Mouse (Mus musculus) left cerebral cortex, postnatal 36 days (tissue): Measurements from ENCODE around the gene Akap1. TPM values are rescaled to one million over a fixed set of nuclear protein-coding genes. Genes with fewer than 3 reads are reported as not detected.

Experiments used
- DNase-seq, 2 experiments: peaks; one replicate each; pipeline ENCODE4 v3.0.0; 2021 to 2022; ENCODE audit warnings: low spot score in 2 of 2, mixed read lengths in 1 of 2
- intact Hi-C: fragments of 180-260 bp; cut with DNase I; formaldehyde crosslinking; loops from one replicate; pipeline ENCODE4 v1.15.1; 2025
- total RNA-seq, 2 experiments: library from RNA; stranded (reverse); gene quantifications; 2 replicates each; pipeline ENCODE4 v1.2.3; 2021

Akap1 gene
- total RNA-seq, 2 experiments from 2014 or later: 41.6 to 43.1 TPM

DNA sequence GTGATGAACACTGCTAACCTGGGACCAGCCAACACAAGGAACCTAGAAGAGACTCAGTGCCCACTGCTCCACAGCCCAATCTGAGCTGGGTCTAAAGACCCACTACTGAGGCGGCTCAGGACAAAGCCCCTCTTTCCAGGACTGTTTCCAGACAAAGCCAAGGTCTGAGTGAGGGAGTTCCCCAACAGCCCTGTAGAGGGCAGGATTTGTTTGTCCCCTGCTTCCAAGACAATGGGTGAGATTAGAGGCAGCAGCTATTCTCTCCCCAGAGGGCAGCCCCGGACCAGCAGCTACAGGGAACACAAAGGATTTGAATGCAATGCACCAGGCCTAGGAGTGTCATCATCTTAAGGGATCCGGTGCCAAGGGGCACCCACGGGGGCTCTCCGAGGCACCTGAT, 15.8 kb downstream of the Akap1 start:
- intact Hi-C loops: no loop called here
- DNase-seq: no peak

DNA sequence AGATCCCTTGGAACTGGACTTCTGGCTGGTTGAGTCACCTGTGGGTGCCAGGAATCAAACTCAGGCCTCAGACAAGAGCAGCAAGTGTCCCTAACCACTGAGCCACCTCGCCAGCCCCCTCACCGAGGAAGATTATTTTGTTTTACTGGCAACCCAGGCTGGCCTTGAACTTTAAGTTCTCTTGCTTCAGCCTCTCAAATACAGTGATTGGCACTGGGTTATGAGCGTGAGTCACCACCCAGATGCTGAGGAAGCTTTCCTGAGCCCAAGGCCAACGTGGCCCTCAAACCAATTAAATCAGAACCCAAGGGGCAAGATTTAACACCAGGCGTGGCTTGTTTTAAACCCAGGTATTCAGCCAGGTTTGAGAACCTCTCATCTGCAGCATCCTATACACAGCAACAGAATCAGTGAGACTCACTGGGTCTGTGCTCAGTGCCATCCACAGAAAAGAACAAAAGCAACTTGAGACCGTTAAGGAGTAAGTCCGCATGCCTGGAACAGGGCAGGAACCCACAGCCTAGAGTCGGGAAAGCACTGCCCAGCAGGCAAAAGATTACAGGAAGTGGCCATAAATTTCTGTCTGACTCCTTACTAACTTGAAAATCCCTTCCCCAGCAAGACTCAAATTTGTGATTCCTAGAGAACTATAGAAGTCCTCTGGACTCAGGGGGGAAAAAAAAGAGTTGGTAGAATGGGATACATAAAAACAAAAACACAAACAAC, 16.9 kb downstream of the Akap1 start:
- no peak for DNase-seq
- intact Hi-C loops: no loop called here

DNA sequence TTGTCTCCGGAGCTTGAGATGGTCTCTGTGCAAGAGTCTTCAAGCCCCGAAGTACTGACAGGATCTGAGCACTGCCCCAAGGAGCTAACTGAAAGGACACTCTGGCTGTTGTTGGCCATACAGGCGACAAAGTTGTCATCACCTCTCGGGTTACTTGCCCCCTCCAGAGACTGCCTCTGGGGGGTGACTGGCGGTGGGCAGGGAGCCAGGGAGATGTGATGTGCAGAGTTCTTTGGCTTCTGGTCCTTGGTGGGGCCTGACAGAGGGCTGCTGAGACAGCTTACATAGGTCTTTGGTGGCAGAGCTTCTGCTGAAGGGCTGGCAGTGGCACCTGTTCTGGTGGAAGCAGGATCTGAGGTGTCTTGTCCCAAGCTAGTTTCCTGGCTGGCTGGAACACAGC, 20.0 kb downstream of the Akap1 start:
- intact Hi-C loops: no loop called here
- DNase-seq: no peak

DNA sequence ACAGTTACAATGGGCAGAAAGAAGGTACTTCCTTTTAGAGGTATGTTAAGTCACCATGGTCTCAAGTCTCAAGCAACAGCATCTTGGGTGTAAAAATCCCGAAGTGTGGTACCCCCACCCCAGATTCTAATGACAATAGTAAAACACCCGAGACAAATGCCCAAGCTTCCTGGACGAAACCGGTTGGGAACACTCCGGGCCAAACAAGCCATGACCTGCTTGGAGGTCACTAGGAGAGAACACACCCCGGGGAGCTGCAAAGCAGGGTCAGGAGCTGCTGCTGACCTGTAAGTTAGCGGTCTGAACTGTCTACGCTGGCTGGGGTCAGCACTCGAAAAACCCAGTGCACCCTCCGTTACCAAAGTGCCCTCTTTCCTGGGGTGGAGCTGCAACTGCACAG, 21.1 kb downstream of the Akap1 start:
- DNase-seq: no peak
- intact Hi-C loops: no loop called here

DNA sequence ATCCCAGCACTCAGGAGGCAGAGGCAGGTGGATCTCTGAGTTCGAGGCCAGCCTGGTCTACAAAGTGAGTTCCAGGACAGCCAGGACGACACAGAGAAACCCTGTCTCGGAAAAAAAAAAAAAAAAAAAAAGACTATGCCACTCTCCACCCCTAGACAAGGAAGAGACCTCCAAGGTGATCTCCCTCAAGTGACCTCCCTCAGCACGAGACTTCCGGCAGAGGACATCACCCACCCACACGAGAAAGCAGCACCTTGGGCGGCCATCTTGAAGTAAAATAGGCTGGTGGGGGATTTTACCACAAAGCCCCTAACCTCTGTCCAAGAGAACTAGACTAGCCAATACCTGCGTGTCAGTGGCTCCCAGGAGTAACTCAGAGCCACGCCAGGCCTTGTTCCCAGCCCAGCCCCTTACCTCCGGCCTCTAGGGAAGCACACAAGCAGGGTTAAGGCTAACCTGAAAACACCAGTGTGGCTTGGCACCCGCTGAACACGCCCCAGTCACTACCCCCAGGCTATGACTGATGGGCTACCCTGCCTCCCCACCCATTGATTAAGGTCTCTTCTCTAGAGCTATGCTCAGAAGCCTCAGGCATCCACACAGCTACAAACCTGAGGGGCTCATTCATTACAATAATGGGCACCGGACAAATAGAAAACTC, 21.9 kb downstream of the Akap1 start:
- no peak for DNase-seq
- intact Hi-C loops: no loop called here

DNA sequence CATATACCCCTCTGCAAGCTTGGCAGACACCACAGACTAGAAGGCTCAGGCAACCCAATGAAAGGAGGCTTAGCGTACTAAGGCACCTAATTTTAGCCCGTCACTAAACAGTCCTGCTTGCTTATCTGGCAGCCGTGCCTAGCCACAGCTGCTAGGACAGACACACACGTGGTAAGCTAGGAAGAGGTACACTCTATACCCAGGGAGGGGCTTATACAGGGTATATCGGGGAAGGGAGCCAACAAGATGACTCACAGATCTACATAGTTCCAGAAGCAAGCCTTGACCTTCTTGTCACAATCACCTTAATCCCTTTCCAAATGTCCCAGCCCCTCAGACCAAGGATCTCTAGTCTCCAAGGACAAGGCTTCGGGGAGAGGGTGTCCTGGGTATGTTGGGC, 23.0 kb downstream of the Akap1 start:
- intact Hi-C loops: no loop called here
- no peak for DNase-seq

DNA sequence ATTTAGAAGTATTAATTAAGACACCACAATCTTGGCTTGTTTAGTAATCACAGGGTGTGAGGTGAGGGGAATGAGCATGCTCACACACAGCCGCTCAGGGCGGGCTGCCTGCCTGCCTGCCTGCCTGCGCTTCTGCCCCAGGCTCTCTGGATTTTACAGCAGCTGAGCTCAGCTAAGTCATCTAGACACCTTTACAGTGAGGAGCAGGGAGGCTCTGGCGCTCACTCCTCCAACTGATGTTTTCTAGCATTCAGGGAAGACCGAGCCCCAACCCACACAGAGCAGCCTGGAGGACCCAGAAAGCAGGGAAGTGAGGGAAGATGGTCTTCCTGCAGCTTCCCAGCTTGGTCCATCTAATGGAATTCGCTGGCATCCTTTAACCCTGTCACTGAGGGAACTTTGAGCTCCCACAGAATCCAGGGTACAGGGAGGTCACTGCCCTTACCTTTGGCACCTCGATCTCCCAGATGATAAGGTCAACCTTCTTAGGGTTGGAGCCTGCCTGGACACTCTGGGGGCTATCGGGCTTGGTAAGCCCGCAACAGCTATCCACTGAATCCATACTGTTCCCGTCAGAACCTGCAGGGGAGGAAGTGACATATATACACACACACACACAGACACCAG, 23.5 kb downstream of the Akap1 start:
- no peak for DNase-seq
- intact Hi-C loops: no loop called here

DNA sequence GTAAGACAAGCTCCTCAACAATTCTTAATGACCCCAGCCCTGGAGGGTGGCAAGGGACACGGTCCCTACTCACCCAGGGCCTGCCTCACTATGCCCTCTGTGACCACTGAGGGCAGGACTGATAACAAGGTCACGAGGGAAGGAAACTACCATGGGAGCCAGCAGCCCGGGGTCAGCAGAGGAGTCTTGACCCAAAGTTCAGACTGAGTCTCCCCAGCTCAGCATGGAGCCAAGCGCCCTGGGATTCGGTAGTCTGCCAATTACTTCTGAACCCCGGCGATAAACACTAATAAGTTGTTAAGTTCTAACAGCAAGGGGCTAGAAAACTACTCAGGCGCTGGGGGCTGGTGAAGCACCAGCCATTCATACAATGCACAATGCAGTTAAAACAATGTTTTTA, 24.1 kb downstream of the Akap1 start:
- DNase-seq: no peak
- intact Hi-C loops: no loop called here

DNA sequence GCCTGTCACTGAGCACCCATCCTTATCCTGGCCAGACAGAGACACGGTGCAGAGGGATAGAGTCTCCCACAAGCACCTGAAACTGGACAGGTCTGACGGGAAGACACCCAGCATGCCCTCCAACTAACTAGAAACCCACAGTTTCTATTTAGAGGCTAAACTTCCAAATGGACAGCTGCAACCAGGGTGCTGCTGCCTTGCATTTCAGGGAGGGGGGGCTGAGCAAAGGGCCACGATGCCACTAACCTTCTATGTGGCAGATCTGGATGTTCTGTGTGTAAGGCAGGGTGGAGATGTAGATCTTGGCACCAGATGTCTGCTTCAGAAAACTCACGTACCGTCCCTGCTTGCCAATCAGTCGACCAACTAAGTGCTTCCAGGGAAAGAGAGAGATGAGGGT, 25.0 kb downstream of the Akap1 start:
- DNase-seq: no peak
- intact Hi-C loops: no loop called here

DNA sequence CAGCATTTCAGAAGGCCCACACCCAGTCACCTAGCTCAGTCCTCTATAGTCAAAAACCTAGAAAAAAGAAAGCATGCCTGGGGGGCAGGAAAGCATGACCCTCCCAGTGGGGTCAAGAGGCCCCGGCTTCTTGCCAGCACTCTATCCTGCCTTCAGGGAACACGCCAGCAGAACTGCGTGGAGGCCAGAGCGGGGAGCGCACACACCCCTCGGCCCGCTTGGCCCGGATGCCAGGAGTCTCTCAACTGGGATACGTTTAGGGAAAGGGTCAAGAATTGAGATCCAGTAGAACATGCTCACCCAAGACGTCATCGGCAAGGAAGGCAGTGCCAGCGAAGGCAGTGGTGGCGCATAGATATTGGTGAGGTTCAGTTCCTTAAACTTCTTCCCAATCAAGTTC, 25.8 kb downstream of the Akap1 start:
- intact Hi-C loops: no loop called here
- no peak for DNase-seq

DNA sequence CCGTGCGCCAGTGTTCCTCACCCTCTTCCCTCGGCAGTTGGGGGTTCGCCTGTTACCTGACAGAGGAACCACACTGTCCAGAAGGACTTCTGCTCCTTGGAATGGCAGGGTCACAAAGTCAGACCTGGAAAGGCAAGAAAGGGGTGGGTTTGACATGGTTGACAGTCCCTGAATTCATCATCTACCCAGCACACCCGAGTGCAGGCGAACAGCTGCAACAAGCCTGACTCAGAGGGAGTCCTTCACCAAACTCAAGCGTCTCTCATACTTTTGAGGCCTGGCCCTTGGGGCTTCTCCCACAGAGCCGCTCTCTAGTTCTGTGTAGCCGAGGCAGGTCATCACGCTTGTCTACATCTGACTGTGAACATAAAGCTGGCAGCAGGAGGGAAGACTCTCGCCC, 29.8 kb downstream of the Akap1 start:
- intact Hi-C loops: no loop called here
- DNase-seq: no peak

DNA sequence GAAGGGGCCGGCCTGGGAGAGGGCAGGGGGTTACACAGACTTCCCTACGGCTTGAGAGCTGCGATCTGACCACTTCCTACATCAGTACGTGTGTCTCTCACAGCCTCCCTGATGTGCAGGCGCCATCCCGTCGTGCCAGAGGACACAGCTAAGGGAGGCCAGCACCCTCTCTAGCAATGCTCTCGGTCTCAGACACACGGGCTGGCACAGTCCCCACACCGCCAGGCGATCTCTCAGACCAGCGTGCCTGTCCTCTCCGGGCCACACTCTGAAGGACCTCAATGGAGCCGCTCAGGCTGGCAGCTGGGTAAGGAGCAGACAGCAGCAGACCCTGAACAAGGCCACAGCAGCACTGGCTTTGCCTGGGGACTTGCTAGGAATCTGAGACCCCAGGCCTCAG, 30.3 kb downstream of the Akap1 start:
- intact Hi-C loops: no loop called here

DNA sequence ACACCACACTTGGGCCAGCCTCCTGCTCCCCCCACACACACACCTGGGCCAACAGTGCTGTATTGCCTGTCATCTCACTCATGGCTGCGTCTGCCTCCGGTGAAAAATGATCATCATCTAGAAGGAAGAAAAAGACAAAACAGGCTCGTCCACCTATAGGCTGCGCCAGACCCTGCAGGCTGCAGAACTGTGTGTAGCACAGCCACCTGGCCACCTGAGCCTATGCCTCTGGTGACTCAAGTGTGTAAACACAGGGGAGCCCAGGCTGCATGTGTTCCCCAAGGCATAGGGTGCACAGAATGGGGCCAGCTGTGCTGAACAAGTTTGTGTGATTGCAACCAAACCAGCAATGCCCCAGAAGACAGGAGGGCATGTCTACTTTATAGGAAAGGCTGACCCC, 31.3 kb downstream of the Akap1 start:
- no peak for DNase-seq
- intact Hi-C loops: no loop called here

More for the DNA sequence above, 30.3 kb downstream of the Akap1 start:
- no peak for DNase-seq

DNA sequence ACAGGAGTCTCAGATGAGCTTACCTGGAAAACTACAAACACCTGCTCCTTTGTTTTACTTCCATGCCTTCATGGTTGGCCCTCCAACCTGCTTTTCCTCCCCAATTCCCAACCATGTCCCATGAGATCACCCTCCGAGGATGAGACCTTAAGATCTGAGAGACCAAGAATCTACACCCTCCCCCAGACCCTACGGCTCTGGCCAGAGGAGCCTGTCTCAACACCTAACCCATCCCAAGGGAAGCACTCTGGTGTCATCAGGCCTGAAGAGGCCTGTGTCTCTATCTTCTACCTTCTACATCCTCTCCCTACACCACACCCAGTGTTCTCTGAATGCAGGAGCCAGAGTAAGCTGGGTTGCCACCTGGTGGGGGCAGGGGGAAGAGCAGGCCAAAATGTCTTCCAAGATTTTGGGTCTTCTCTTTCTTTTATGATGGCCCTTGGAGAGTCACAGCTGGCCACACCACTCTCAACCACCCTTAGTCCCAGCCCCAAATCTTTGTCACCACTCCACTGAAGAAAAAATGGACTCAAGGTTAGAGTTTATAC, 34.1 kb downstream of the Akap1 start:
- intact Hi-C loops: no loop called here
- DNase-seq: no peak

DNA sequence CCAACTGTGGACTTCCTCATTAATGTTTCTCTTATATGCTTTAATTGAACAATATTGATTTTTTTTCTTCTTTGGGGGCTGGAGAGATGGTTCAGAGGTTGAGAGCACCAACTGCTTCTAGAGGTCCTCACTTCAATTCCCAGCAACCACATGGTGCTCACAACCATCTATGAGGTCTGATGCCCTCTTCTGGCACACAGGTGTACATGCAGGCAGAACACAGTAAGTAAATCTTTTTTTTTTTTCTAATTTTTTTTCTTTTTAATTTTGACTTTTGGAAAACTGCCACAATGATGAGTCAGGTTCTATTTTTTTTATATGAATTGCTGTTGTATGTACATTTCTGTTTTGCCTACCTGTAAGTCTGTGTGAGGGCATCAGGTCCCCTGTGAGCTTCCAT, 35.9 kb downstream of the Akap1 start:
- intact Hi-C loops: loop anchor here (10.0 kb wide), 1 partner anchor 764 kb away; the partner anchor contains the start of gene Vezf1
- DNase-seq: no peak

DNA sequence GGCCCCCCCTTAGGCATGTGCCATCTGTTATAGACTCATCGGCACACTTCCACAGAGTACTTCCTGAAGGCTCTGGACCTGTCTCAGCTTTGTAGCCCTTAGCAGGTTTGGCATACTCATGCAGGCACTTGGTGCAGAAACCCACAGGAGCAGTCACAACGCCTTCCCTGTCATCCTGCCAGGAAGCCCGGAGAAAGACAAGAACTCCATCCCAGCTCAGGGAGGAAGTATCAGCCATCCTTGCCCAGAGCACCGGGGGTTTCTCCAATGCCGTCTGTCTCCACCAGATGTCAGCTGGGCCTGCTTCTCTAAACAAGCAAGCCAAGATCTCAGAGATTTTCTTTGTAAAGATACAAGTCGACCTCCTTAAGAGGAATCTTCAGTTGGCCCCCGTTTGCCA, 38.5 kb downstream of the Akap1 start:
- DNase-seq: no peak
- intact Hi-C loops: loop anchor here (10.0 kb wide), 1 partner anchor 761 kb away; the partner anchor contains the start of gene Vezf1

DNA sequence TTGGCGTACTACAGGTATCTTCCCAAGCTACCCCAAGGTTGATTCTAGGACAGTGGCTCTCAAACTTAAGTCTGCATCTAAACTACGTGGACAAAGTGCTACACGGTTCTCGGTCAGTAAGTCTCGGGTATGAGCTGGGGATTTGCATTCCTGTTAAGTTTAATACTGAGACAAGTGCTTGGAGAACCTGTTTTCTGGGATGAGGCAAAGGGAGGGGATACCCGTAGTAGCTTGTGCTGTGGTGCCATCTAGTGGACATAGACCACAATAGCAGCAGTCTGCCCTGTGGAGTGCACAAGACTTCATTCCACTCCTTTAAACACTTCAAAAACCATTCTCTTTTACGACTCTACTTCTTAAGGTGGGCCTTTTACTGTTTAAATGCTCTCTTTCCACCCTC, 41.4 kb downstream of the Akap1 start:
- DNase-seq: peak; percentile 57 to 74
- intact Hi-C loops: loop anchor here (2.0 to 10.0 kb wide), 5 partner anchors 96 to 856 kb away; partner anchors contain the start of gene Vezf1

DNA sequence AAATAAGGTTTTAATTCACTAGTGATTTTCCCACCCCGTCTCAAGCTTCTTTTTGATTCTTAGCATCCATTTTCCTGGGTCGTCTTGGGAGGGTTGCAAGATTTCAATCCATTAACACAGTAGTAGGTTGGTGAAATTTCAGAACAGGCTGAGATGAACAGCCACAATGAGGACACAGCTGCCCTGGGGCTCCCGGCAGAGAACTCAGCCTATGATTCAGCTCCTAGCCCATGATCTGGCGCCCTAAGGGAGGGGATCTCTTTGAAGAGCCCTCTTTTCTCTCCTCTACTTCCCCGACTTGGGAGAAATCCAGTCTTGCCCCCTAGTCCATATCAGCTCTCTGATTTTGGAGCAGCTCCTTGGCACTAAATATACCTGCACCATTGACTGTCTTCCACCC, 41.9 kb downstream of the Akap1 start:
- intact Hi-C loops: loop anchor here (2.0 to 10.0 kb wide), 5 partner anchors 95 to 855 kb away; partner anchors contain the start of gene Vezf1
- no peak for DNase-seq

DNA sequence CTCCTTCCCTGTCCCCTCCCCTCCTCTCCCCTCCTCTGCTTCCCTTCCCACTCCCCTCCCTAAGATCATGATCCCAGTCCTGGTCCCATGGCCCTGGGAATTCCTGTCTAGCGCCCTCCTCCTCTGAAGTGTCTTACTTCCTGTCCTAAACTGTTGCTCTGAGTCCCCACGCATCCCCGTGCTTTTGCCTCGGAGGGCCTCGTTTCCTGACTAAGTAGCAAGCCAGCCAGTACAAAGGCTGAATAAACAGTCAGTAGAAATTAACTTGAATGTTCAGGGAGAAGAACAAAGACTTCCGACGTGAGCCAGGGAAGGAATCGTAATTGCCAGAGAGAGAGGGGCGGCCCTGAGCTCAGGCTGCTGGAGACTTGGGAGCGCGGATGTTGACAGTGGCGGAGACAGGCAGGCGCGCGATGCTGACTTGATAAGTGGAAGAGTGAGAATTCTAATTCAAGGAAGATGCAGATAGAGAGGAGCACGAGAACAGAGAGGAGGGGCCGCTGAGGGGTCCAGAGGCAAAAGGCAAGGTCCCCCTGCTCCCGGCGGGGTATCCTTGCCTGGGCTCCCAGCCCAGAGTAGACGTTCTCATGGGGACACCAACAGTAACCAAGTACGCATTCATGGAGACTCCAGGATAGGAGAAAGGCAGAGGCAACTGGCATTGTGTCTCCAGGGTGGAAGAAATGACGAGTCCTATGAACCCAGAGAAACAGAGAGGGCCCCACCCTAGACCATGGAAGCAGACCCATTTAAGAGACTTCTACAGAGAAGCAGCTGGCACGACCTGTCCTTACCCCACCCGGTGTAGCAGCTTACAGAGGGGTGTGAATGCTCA, 43.4 kb downstream of the Akap1 start:
- no peak for DNase-seq
- intact Hi-C loops: loop anchor here (5.0 to 10.0 kb wide), 3 partner anchors 94 to 854 kb away; partner anchors contain the start of gene Vezf1

DNA sequence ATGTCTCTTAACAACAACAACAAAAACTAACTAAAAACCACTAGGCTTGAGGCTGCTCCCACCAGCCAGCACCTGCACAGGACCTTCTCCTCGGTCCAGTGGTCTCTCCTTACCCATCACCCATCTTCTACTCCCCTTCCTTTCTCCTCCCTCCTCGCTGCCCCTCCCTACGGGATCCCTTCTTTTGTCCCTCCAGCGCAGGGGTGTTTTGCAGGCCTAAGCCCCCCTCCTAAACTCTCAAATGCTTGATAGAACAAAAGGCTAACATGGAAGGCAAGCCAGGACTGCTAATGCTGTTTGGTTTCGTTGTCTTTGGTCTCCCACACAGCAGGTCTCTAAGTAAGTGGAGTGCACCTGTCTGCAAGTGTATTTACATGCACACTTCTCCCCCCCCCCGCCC, 44.1 kb downstream of the Akap1 start:
- DNase-seq: no peak
- intact Hi-C loops: loop anchor here (5.0 to 10.0 kb wide), 3 partner anchors 93 to 853 kb away; partner anchors contain the start of gene Vezf1
